Mouse (Mus musculus): ENCODE results near the gene Btd. TPM values are rescaled to one million over a fixed set of nuclear protein-coding genes. Genes with fewer than 3 reads are reported as not detected.

The Btd gene
- 1 to 10 TPM; 7.4 to 9.0 TPM for total RNA-seq (2023)

GRCm38 (mm10) chr14:31640890-31641505, at the start of gene Btd, which contains the start of gene Hacl1:
Btd (plus strand) TSS chr14:31641028.
Hacl1 (minus strand) TSS chr14:31641286.

GRCm38 (mm10) chr14:31591243-31591642, 49.6 kb upstream of the Btd start, which contains the start of gene Colq:
Colq (minus strand) TSS chr14:31591343.

DNA sequence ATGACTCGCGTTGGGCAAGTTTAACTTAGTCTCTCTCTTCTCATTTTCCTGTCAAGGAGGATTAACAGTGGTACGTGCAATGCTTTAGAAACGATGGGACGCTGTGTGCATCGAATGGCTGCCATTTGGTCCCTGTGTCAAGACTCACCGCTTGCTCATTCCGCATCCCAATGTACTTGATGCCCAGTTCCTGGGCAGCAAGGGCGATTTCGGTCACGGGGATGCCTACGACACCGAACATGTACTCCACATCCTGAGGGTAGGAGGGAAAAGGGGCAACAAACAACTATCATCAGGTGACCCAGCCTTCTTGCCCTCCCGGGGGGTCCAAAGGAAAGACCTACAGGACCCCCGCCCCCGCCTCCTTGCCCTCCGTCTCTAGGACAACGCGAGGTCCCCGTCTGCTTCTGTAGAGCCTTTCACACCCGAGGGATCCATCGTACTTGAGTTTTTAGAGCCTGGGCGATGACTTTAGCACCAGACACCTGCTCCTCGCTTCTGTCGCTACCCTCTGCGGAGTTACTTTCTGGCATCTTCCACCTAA, 410 bp upstream of the Btd start, which contains the start of gene Gm49387:
Gene Gm49387 (minus strand): TSS at position 533 of the 544 bp plus-strand sequence.

Other genes with a start within 250 kb of the Btd start
- 100 to 1,000 TPM in 1 of 2 experiments, 10 to 100 TPM in 1; 98.4 to 110 TPM for gene Sh3bp5, start 204.9 kb upstream of the Btd start, total RNA-seq (2023)
- 10 to 100 TPM; 29.4 to 29.6 TPM for gene Eaf1, start 146.6 kb upstream of the Btd start, total RNA-seq (2023)
- gene Mettl6, start 146.0 kb upstream of the Btd start, total RNA-seq (2023): 10 to 100 TPM; 44.4 to 48.0 TPM
- gene Colq, start 49.7 kb upstream of the Btd start, total RNA-seq (2023): under 1 TPM; 0.11 to 0.13 TPM
- not detected for gene Gm49387, start 150 bp upstream of the Btd start, total RNA-seq (2023)
- gene Hacl1, start 258 bp downstream of the Btd start, total RNA-seq (2023): 1 to 10 TPM; 7.1 to 9.5 TPM
- 10 to 100 TPM; 66.8 to 71.7 TPM for gene Ankrd28, start 189.6 kb downstream of the Btd start, total RNA-seq (2023)